Mouse (Mus musculus) cortical plate, adult 2 months (tissue): ENCODE data around the gene Kifc1.
"Not testable (repeated sequence)": the region's sequence is repeated elsewhere in the genome, so short reads cannot be mapped to it uniquely, and the experiment has no call there.

Experiments
- CTCF ChIP-seq: fragments of 200-500 bp; IDR thresholded peaks from 2 replicates; pipeline ENCODE4 v1.5.1; 2011; ENCODE audit warnings: mild to moderate bottlenecking, control low read depth, low read length; ENCODE audit not compliant: insufficient read depth; ENCODE audit errors: extremely low read depth
- POLR2A ChIP-seq: fragments of 200-500 bp; IDR thresholded peaks from 2 replicates; pipeline ENCODE4 v1.6.1; 2011; ENCODE audit warnings: mild to moderate bottlenecking, low read length, control low read depth; ENCODE audit not compliant: insufficient read depth; ENCODE audit errors: extremely low read depth

- TF ChIP-seq POLR2A, CTCF: not testable (repeated sequence)
Measured at GRCm38 (mm10) chr17:33889941-33890532, 424 bp downstream of the Kifc1 start.
